Mouse (Mus musculus): Measurements from ENCODE around the gene Ak5. TPM values are rescaled to one million over a fixed set of nuclear protein-coding genes. Genes with fewer than 3 reads are reported as not detected.
"Not testable (repeated sequence)": the region's sequence is repeated elsewhere in the genome, so short reads cannot be mapped to it uniquely, and the experiment has no call there.

The Ak5 gene
- polyA plus RNA-seq, 1 experiment from 2014 or later: 1.3 TPM

- Histone ChIP-seq H3K4me3 (replicated peaks) (no peak overlapping the region), H3K4me1 (no peaks in the 10 kb centered on the region), H3K36me3 (peaks cover 38% of the 10 kb centered on the region), H3K9me3 (replicated peaks) (no peaks in the 10 kb centered on the region), H3K9ac (no peak overlapping the region), H3K27ac (replicated peaks) (no peak overlapping the region), H3K4me2 (replicated peaks) (no peak overlapping the region), H3K27me3 (no peaks in the 10 kb centered on the region)
- no peak for ATAC-seq (ENCODE audit: insufficient number of reproducible peaks, low FRiP score, low TSS enrichment, low read depth)
- 40% methylated on average over 4 of the region's 4 CpGs for WGBS
Observed at GRCm38 (mm10) chr3:152460802-152461201, 207.4 kb downstream of the Ak5 start.

GRCm38 (mm10) chr3:152458875-152459274 is 209.3 kb downstream of the Ak5 start:
- H3K36me3 ChIP-seq: peaks cover 56% of the 10 kb centered on the region
- H3K4me3 ChIP-seq (replicated peaks); H3K4me1 ChIP-seq; ATAC-seq (ENCODE audit: insufficient number of reproducible peaks, low FRiP score, low TSS enrichment, low read depth); H3K27me3 ChIP-seq; H3K4me2 ChIP-seq (replicated peaks); H3K9me3 ChIP-seq (replicated peaks); H3K9ac ChIP-seq; H3K27ac ChIP-seq (replicated peaks): not testable (repeated sequence)
- WGBS: 87% methylated on average over 4 of the region's 4 CpGs

GRCm38 (mm10) chr3:152457308-152458035 is 210.7 kb downstream of the Ak5 start:
- 90% methylated on average over 2 of the region's 2 CpGs for WGBS

GRCm38 (mm10) chr3:152453163-152453562 is 215.0 kb downstream of the Ak5 start:
- Histone ChIP-seq H3K27ac (replicated peaks) (no peak overlapping the region), H3K9me3 (replicated peaks) (no peaks in the 10 kb centered on the region), H3K4me3 (replicated peaks) (no peak overlapping the region), H3K9ac (no peak overlapping the region), H3K27me3 (no peaks in the 10 kb centered on the region), H3K4me2 (replicated peaks) (no peak overlapping the region), H3K4me1 (no peaks in the 10 kb centered on the region), H3K36me3 (peaks cover 67% of the 10 kb centered on the region)
- ATAC-seq (ENCODE audit: insufficient number of reproducible peaks, low FRiP score, low TSS enrichment, low read depth): no peak
- WGBS: 88% methylated on average over 3 of the region's 4 CpGs

More at GRCm38 (mm10) chr3:152457308-152458035, 210.7 kb downstream of the Ak5 start:
- H3K9me3 ChIP-seq (replicated peaks): no peaks in the 10 kb centered on the region
- H3K27ac ChIP-seq (replicated peaks): no peak overlapping the region
- no peaks in the 10 kb centered on the region for H3K27me3 ChIP-seq
- no peak overlapping the region for H3K4me3 ChIP-seq (replicated peaks)
- no peaks in the 10 kb centered on the region for H3K4me1 ChIP-seq
- peaks cover 60% of the 10 kb centered on the region for H3K36me3 ChIP-seq
- H3K9ac ChIP-seq: no peak overlapping the region
- ATAC-seq (ENCODE audit: insufficient number of reproducible peaks, low FRiP score, low TSS enrichment, low read depth): no peak
- no peak overlapping the region for H3K4me2 ChIP-seq (replicated peaks)

GRCm38 (mm10) chr3:152446966-152447365 is 221.2 kb downstream of the Ak5 start:
- ATAC-seq (ENCODE audit: insufficient number of reproducible peaks, low FRiP score, low TSS enrichment, low read depth): no peak
- Histone ChIP-seq H3K9me3 (replicated peaks) (no peaks in the 10 kb centered on the region), H3K27me3 (no peaks in the 10 kb centered on the region), H3K9ac (no peak overlapping the region), H3K27ac (replicated peaks) (no peak overlapping the region), H3K4me2 (replicated peaks) (no peak overlapping the region), H3K4me3 (replicated peaks) (no peak overlapping the region), H3K36me3 (peaks cover 23% of the 10 kb centered on the region), H3K4me1 (no peaks in the 10 kb centered on the region)
- 90% methylated on average over 1 of the region's 1 CpGs for WGBS

GRCm38 (mm10) chr3:152444114-152444513 is 224.0 kb downstream of the Ak5 start:
- WGBS: 87% methylated on average over 3 of the region's 3 CpGs
- no peak overlapping the region for H3K9ac ChIP-seq
- ATAC-seq (ENCODE audit: insufficient number of reproducible peaks, low FRiP score, low TSS enrichment, low read depth): no peak
- no peak overlapping the region for H3K27ac ChIP-seq (replicated peaks)
- no peak overlapping the region for H3K4me3 ChIP-seq (replicated peaks)
- no peak overlapping the region for H3K4me2 ChIP-seq (replicated peaks)
- H3K4me1 ChIP-seq: no peaks in the 10 kb centered on the region
- H3K27me3 ChIP-seq: no peaks in the 10 kb centered on the region
- H3K9me3 ChIP-seq (replicated peaks): no peaks in the 10 kb centered on the region
- H3K36me3 ChIP-seq: peaks cover 5% of the 10 kb centered on the region; the same call in 1 of the 2 replicates

GRCm38 (mm10) chr3:152442795-152443194 is 225.4 kb downstream of the Ak5 start:
- no peaks in the 10 kb centered on the region for H3K27me3 ChIP-seq
- WGBS: 93% methylated on average over 4 of the region's 4 CpGs
- no peaks in the 10 kb centered on the region for H3K9me3 ChIP-seq (replicated peaks)
- ATAC-seq (ENCODE audit: insufficient number of reproducible peaks, low FRiP score, low TSS enrichment, low read depth): no peak
- H3K4me1 ChIP-seq: no peaks in the 10 kb centered on the region
- H3K4me3 ChIP-seq (replicated peaks): no peak overlapping the region
- H3K27ac ChIP-seq (replicated peaks): no peak overlapping the region
- no peak overlapping the region for H3K4me2 ChIP-seq (replicated peaks)
- H3K9ac ChIP-seq: no peak overlapping the region
- H3K36me3 ChIP-seq: peaks cover 7% of the 10 kb centered on the region; the same call in 1 of the 2 replicates

GRCm38 (mm10) chr3:152438068-152438467 is 230.1 kb downstream of the Ak5 start:
- H3K27me3 ChIP-seq: no peaks in the 10 kb centered on the region
- no peaks in the 10 kb centered on the region for H3K4me1 ChIP-seq
- H3K9ac ChIP-seq: no peak overlapping the region
- no peak for ATAC-seq (ENCODE audit: insufficient number of reproducible peaks, low FRiP score, low TSS enrichment, low read depth)
- H3K4me3 ChIP-seq (replicated peaks): no peak overlapping the region
- no peaks in the 10 kb centered on the region for H3K9me3 ChIP-seq (replicated peaks)
- WGBS: 96% methylated on average over 7 of the region's 7 CpGs
- no peak overlapping the region for H3K4me2 ChIP-seq (replicated peaks)
- no peak overlapping the region for H3K27ac ChIP-seq (replicated peaks)
- H3K36me3 ChIP-seq: peaks cover 7% of the 10 kb centered on the region; the same call in 1 of the 2 replicates

GRCm38 (mm10) chr3:152435590-152435989 is 232.6 kb downstream of the Ak5 start:
- no peak overlapping the region for H3K4me3 ChIP-seq (replicated peaks)
- H3K9me3 ChIP-seq (replicated peaks): no peaks in the 10 kb centered on the region
- H3K4me2 ChIP-seq (replicated peaks): no peak overlapping the region
- no peak overlapping the region for H3K27ac ChIP-seq (replicated peaks)
- peaks cover 8% of the 10 kb centered on the region; the same call in 1 of the 2 replicates for H3K36me3 ChIP-seq
- H3K27me3 ChIP-seq: no peaks in the 10 kb centered on the region
- no peak overlapping the region for H3K9ac ChIP-seq
- no peaks in the 10 kb centered on the region for H3K4me1 ChIP-seq
- ATAC-seq (ENCODE audit: insufficient number of reproducible peaks, low FRiP score, low TSS enrichment, low read depth): no peak

GRCm38 (mm10) chr3:152432677-152433076 is 235.5 kb downstream of the Ak5 start:
- 94% methylated on average over 7 of the region's 7 CpGs for WGBS

GRCm38 (mm10) chr3:152428925-152429324 is 239.2 kb downstream of the Ak5 start:
- Histone ChIP-seq H3K27ac (replicated peaks) (no peak overlapping the region), H3K4me3 (replicated peaks) (no peak overlapping the region), H3K4me1 (no peaks in the 10 kb centered on the region), H3K36me3 (peaks cover 24% of the 10 kb centered on the region), H3K4me2 (replicated peaks) (no peak overlapping the region), H3K9ac (no peak overlapping the region), H3K9me3 (replicated peaks) (no peaks in the 10 kb centered on the region), H3K27me3 (no peaks in the 10 kb centered on the region)
- ATAC-seq (ENCODE audit: insufficient number of reproducible peaks, low FRiP score, low TSS enrichment, low read depth): no peak
- 93% methylated on average over 8 of the region's 8 CpGs for WGBS

More at GRCm38 (mm10) chr3:152432677-152433076, 235.5 kb downstream of the Ak5 start:
- Histone ChIP-seq H3K9ac (no peak overlapping the region), H3K4me3 (replicated peaks) (no peak overlapping the region), H3K4me2 (replicated peaks) (no peak overlapping the region), H3K36me3 (peaks cover 17% of the 10 kb centered on the region), H3K4me1 (no peaks in the 10 kb centered on the region), H3K27ac (replicated peaks) (no peak overlapping the region), H3K27me3 (no peaks in the 10 kb centered on the region), H3K9me3 (replicated peaks) (no peaks in the 10 kb centered on the region)
- no peak for ATAC-seq (ENCODE audit: insufficient number of reproducible peaks, low FRiP score, low TSS enrichment, low read depth)

Measured in embryonic facial prominence, embryonic 15.5 days (tissue).